Mouse (Mus musculus) bone marrow, adult 2 months (tissue): ENCODE data around the gene Plekha5. TPM values are rescaled to one million over a fixed set of nuclear protein-coding genes. Genes with fewer than 3 reads are reported as not detected.
A peak's percentile ranks its signal among the peaks of the same experiment; 100 is the strongest.
"Not testable (repeated sequence)": the region's sequence is repeated elsewhere in the genome, so short reads cannot be mapped to it uniquely, and the experiment has no call there.

Source experiments
- H3K27ac ChIP-seq: fragments of 200-500 bp; 2 replicates; pipeline ENCODE4 v1.5.1; 2012; ENCODE audit warnings: low read depth, mild to moderate bottlenecking, control low read depth, inconsistent platforms, low read length; ENCODE audit not compliant: control insufficient read depth, poor library complexity, insufficient read depth
- H3K4me1 ChIP-seq: fragments of 200-500 bp; 2 replicates; pipeline ENCODE4 v1.6.1; 2011; ENCODE audit warnings: low read length; ENCODE audit not compliant: control insufficient read depth, insufficient read depth
- H3K4me3 ChIP-seq: fragments of 200-500 bp; replicated peaks from 2 replicates; pipeline ENCODE3; 2011; ENCODE audit warnings: mild to moderate bottlenecking, low read depth, low read length, control low read depth; ENCODE audit not compliant: control insufficient read depth
- CTCF ChIP-seq: fragments of 200-500 bp; IDR thresholded peaks from 2 replicates; pipeline ENCODE4 v1.5.1; 2011; ENCODE audit warnings: low read length, control low read depth; ENCODE audit not compliant: control insufficient read depth, insufficient read depth
- POLR2A ChIP-seq: fragments of 200-500 bp; IDR thresholded peaks from 2 replicates; pipeline ENCODE4 v1.6.1; 2011; ENCODE audit warnings: low read depth, mild to moderate bottlenecking, control low read depth, low read length, borderline replicate concordance; ENCODE audit not compliant: control insufficient read depth
- WGBS: fragments of 180-500 bp; shearing (Covaris S2); methylation state at CpG from one replicate; pipeline ENCODE4 v1.1.7; 2018; 5-methylcytosine and 5-hydroxymethylcytosine counted together
- polyA plus RNA-seq: library from polyadenylated mRNA; stranded (reverse); fragments of >200 nt; gene quantifications from 2 replicates; pipeline ENCODE4 v1.2.4, GENCODE M21; 2011; ENCODE audit warnings: low replicate concordance; ENCODE audit not compliant: missing spikeins, insufficient read depth, insufficient read length

Plekha5 gene
- polyA plus RNA-seq, 1 experiment, result 3.8 TPM

- Histone ChIP-seq H3K4me3 (no peak overlapping the region), H3K4me1 (peaks cover 2% of the 10 kb centered on the region; the same call in 1 of the 2 replicates), H3K27ac (no peak overlapping the region)
- TF ChIP-seq POLR2A, result no peak
- peak; percentile 78 for TF ChIP-seq CTCF
- 89% methylated on average over 1 of the region's 1 CpGs for WGBS
These were observed 93.3 kb downstream of the Plekha5 start for GRCm38 (mm10) chr6:140517188-140517587.

GRCm38 (mm10) chr6:140519019-140519418, 95.2 kb downstream of the Plekha5 start:
- Histone ChIP-seq H3K4me1 (peaks cover 2% of the 10 kb centered on the region; the same call in 1 of the 2 replicates), H3K27ac (no peak overlapping the region), H3K4me3 (no peak overlapping the region)
- 82% methylated on average over 13 of the region's 13 CpGs for WGBS
- TF ChIP-seq CTCF (no peak), POLR2A (no peak)

- H3K27ac ChIP-seq, result no peak overlapping the region
- TF ChIP-seq POLR2A (no peak), CTCF (no peak)
- 84% methylated on average over 10 of the region's 10 CpGs for WGBS
- H3K4me3 ChIP-seq, result no peak overlapping the region
- H3K4me1 ChIP-seq, result peaks cover 2% of the 10 kb centered on the region; the same call in 1 of the 2 replicates
These were observed 95.8 kb downstream of the Plekha5 start for GRCm38 (mm10) chr6:140519488-140520159.

GRCm38 (mm10) chr6:140520961-140521360, 97.1 kb downstream of the Plekha5 start:
- H3K4me3 ChIP-seq, result no peak overlapping the region
- TF ChIP-seq CTCF, result no peak
- TF ChIP-seq POLR2A, result no peak
- H3K4me1 ChIP-seq, result no peaks in the 10 kb centered on the region; the same call in 1 of the 2 replicates
- H3K27ac ChIP-seq, result no peak overlapping the region
- 69% methylated on average over 6 of the region's 6 CpGs for WGBS

- H3K4me3 ChIP-seq, result no peak overlapping the region
- no peaks in the 10 kb centered on the region; the same call in 1 of the 2 replicates for H3K4me1 ChIP-seq
- WGBS, result 75% methylated on average over 5 of the region's 5 CpGs
- H3K27ac ChIP-seq, result no peak overlapping the region
- TF ChIP-seq POLR2A (no peak), CTCF (no peak)
These were observed 98.0 kb downstream of the Plekha5 start for GRCm38 (mm10) chr6:140521832-140522231.

GRCm38 (mm10) chr6:140523600-140523999, 99.7 kb downstream of the Plekha5 start:
- 33% methylated on average over 4 of the region's 4 CpGs for WGBS

GRCm38 (mm10) chr6:140528414-140528813, 104.6 kb downstream of the Plekha5 start:
- Histone ChIP-seq H3K4me3 (no peak overlapping the region), H3K27ac (no peak overlapping the region), H3K4me1 (no peaks in the 10 kb centered on the region; the same call in 1 of the 2 replicates)
- 80% methylated on average over 6 of the region's 6 CpGs for WGBS
- no peak for TF ChIP-seq POLR2A
- TF ChIP-seq CTCF, result no peak

More at GRCm38 (mm10) chr6:140523600-140523999, 99.7 kb downstream of the Plekha5 start:
- TF ChIP-seq POLR2A (no peak), CTCF (no peak)
- no peaks in the 10 kb centered on the region; the same call in 1 of the 2 replicates for H3K4me1 ChIP-seq
- no peak overlapping the region for H3K4me3 ChIP-seq
- no peak overlapping the region for H3K27ac ChIP-seq

- H3K27ac ChIP-seq, H3K4me1 ChIP-seq, H3K4me3 ChIP-seq: not testable (repeated sequence)
- whole genome bisulfite sequencing, result 88% methylated on average over 1 of the region's 1 CpGs
These were observed 109.0 kb downstream of the Plekha5 start for GRCm38 (mm10) chr6:140532858-140533257.

GRCm38 (mm10) chr6:140533606-140534005, 109.8 kb downstream of the Plekha5 start:
- Histone ChIP-seq H3K4me3 (no peak overlapping the region), H3K4me1 (peaks cover 3% of the 10 kb centered on the region; the same call in 1 of the 2 replicates), H3K27ac (no peak overlapping the region)
- 82% methylated on average over 5 of the region's 5 CpGs for WGBS
- TF ChIP-seq CTCF (no peak), POLR2A (no peak)
